Mouse (Mus musculus) T-helper 17 cell (primary cell): ENCODE data around the gene Cdc26.

Experiments
- in situ Hi-C, 2 experiments: fragments of 300-600 bp; cut with MboI, MseI; formaldehyde crosslinking; loops; 1 replicate in 1 of 2; 2 replicates in 1 of 2; pipeline ENCODE4 v1.15.1; 2025; ENCODE audit warnings: high pct_unique_total_duplicates in 2 of 2

Gene Cdc26

GRCm38 (mm10) chr4:62362437-62362836 lies 46.0 kb downstream of the Cdc26 start:
- in situ Hi-C loops: loop anchor here in 1 of 2 experiments (5.0 kb wide), 1 partner anchor 45 kb away; the partner anchor contains the start of genes Cdc26 and Prpf4

- in situ Hi-C loops: loop anchor here in 1 of 2 experiments (5.0 kb wide), 1 partner anchor 45 kb away; the partner anchor contains the start of genes Cdc26 and Prpf4
Measured at GRCm38 (mm10) chr4:62361997-62362396, 46.4 kb downstream of the Cdc26 start.

- in situ Hi-C loops: loop anchor here in 1 of 2 experiments (5.0 kb wide), 1 partner anchor 46 kb away; the partner anchor contains the start of genes Cdc26 and Prpf4
Measured at GRCm38 (mm10) chr4:62361571-62361970, 46.9 kb downstream of the Cdc26 start.

- in situ Hi-C loops: loop anchor here in 1 of 2 experiments (5.0 kb wide), 1 partner anchor 46 kb away; the partner anchor contains the start of genes Cdc26 and Prpf4
Measured at GRCm38 (mm10) chr4:62360805-62361455, 47.5 kb downstream of the Cdc26 start.

GRCm38 (mm10) chr4:62360088-62360804 lies 48.2 kb downstream of the Cdc26 start, which contains the start of the genes Fkbp15 and Slc31a1:
Fkbp15 (minus strand) TSS chr4:62360548.
Slc31a1 (plus strand) TSS chr4:62360727.
- in situ Hi-C loops: loop anchor here in 1 of 2 experiments (5.0 kb wide), 1 partner anchor 47 kb away; the partner anchor contains the start of genes Cdc26 and Prpf4

GRCm38 (mm10) chr4:62359256-62359775 lies 49.1 kb downstream of the Cdc26 start:
- in situ Hi-C loops: no loop called here

- in situ Hi-C loops: no loop called here
Measured at GRCm38 (mm10) chr4:62357631-62358148, 50.8 kb downstream of the Cdc26 start.

GRCm38 (mm10) chr4:62349371-62349770 lies 59.1 kb downstream of the Cdc26 start:
- in situ Hi-C loops: loop anchor here in 1 of 2 experiments (5.0 kb wide), 1 partner anchor 43 kb away; no protein-coding TSS in a partner anchor

GRCm38 (mm10) chr4:62348329-62348705 lies 60.1 kb downstream of the Cdc26 start:
- in situ Hi-C loops: loop anchor here in 1 of 2 experiments (5.0 kb wide), 1 partner anchor 44 kb away; no protein-coding TSS in a partner anchor

- in situ Hi-C loops: loop anchor here in 1 of 2 experiments (5.0 kb wide), 1 partner anchor 45 kb away; no protein-coding TSS in a partner anchor
Measured at GRCm38 (mm10) chr4:62347605-62348328, 60.7 kb downstream of the Cdc26 start.

GRCm38 (mm10) chr4:62345827-62346226 lies 62.6 kb downstream of the Cdc26 start:
- in situ Hi-C loops: loop anchor here in 1 of 2 experiments (5.0 kb wide), 1 partner anchor 46 kb away; no protein-coding TSS in a partner anchor

- in situ Hi-C loops: no loop called here
Measured at GRCm38 (mm10) chr4:62344000-62344399, 64.4 kb downstream of the Cdc26 start.

- in situ Hi-C loops: no loop called here
Measured at GRCm38 (mm10) chr4:62338536-62338935, 69.9 kb downstream of the Cdc26 start.
